Mouse (Mus musculus): Measurements from ENCODE around the gene Rab3gap2. TPM values are rescaled to one million over a fixed set of nuclear protein-coding genes. Genes with fewer than 3 reads are reported as not detected.

Rab3gap2 gene
- polyA plus RNA-seq, 1 experiment = 14.5 TPM

DNA sequence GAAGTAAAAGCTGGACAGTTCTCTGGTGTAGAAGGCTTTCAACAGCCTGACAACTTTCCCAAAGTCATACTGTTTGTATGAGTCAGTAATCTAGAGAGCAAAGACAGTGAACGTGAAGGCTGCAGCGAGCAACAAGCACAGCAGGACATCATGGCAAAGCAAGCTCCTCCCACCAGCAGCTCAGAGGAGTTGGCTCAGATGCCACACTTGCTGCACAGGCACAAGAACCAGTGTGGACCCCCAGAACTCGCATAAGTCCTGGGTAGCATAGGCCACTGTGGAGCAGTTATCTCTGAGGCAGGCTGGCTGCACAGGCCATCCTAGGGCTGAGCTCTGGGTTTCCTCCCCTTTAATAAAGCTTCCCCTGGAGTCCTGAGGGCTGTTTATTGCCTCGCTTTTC, 87.4 kb downstream of the Rab3gap2 start:
- no peak overlapping the region for H3K4me3 ChIP-seq (ENCODE audit: insufficient read depth, low read depth, low read length)
- no peak for DNase-seq
- no peak for TF ChIP-seq CTCF (conservative IDR thresholded peaks at IDR 0.05; ENCODE audit: insufficient read depth, insufficient read length, low read depth, low read length)
- TF ChIP-seq POLR2A (IDR thresholded peaks at IDR 0.05; ENCODE audit: low read depth, low read length) = no peak
- H3K27me3 ChIP-seq (replicated peaks; ENCODE audit: control insufficient read depth, insufficient read depth, low read length) = no peaks in the 10 kb centered on the region
- 90% methylated on average over 4 of the region's 4 CpGs for WGBS
- H3K27ac ChIP-seq (ENCODE audit: insufficient read depth, low read depth, low read length) = no peak overlapping the region
- H3K36me3 ChIP-seq (ENCODE audit: control insufficient read depth, insufficient read depth, low read length) = peaks cover 3% of the 10 kb centered on the region; the same call in 1 of the 2 replicates
- no peaks in the 10 kb centered on the region for H3K4me1 ChIP-seq (ENCODE audit: control insufficient read depth, insufficient read depth, low read length)

DNA sequence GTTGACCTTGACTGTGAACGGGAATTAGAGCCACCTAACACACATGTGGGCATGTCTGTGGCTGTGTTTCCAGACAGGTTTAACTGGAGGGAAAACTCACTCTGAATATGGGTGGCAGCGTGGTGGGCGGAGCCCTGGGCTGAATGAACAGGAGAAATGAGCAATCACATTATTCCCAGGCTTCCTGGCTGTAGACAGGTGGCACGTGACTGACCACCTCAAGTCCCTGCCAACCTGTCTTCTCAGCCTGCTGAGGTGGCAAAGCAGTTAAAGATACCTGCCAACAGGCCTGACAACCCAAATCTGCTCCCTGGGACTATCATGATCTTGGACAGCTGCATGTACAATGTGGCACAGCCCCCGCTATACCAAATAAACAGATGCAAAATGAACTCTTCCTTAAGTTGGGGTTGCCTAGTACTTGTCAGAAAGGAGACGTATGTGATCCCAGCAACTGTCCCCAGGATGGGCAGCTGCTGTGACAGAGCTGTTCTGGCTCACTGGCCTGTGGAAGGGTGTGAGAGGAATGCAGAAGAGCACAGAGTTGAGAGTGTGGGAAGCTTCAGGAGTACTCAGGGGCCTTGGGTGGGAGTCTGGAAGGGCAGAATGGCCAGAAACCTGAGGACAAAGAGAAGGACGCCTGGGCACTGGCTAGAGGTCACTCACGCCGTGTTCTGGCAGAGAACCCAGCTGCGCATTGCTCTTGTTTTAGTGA, 88.9 kb downstream of the Rab3gap2 start:
- H3K36me3 ChIP-seq (ENCODE audit: control insufficient read depth, insufficient read depth, low read length) = peaks cover 3% of the 10 kb centered on the region; the same call in 1 of the 2 replicates
- no peaks in the 10 kb centered on the region for H3K27me3 ChIP-seq (replicated peaks; ENCODE audit: control insufficient read depth, insufficient read depth, low read length)
- H3K4me3 ChIP-seq (ENCODE audit: insufficient read depth, low read depth, low read length) = no peak overlapping the region
- TF ChIP-seq CTCF (conservative IDR thresholded peaks at IDR 0.05; ENCODE audit: insufficient read depth, insufficient read length, low read depth, low read length) (no peak), POLR2A (IDR thresholded peaks at IDR 0.05; ENCODE audit: low read depth, low read length) (no peak)
- peak; percentile 38 for DNase-seq
- 77% methylated on average over 10 of the region's 10 CpGs for WGBS
- no peaks in the 10 kb centered on the region for H3K4me1 ChIP-seq (ENCODE audit: control insufficient read depth, insufficient read depth, low read length)
- no peak overlapping the region for H3K27ac ChIP-seq (ENCODE audit: insufficient read depth, low read depth, low read length)

DNA sequence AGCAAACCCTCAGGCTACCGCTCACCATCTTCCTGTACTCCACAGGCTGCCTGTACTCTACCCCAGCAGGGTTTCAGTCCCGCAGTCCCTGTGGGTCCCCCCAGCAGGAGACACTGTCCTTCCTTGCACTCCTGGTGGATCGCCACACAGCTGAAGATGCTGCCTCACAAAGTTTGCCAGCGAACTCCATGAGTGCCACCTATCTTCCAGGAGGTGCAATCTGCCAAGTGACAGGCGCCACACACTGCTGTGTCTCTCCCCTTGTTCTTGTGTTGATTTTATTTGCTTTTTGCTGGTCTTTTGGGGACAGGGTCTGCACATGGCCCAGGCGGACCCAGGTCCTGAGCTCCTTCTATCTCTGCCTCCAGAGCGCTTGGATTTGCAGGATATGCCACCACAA, 92.9 kb downstream of the Rab3gap2 start:
- Histone ChIP-seq H3K4me1 (ENCODE audit: control insufficient read depth, insufficient read depth, low read length) (no peaks in the 10 kb centered on the region), H3K4me3 (ENCODE audit: insufficient read depth, low read depth, low read length) (no peak overlapping the region), H3K36me3 (ENCODE audit: control insufficient read depth, insufficient read depth, low read length) (peaks cover 3% of the 10 kb centered on the region; the same call in 1 of the 2 replicates), H3K27ac (ENCODE audit: insufficient read depth, low read depth, low read length) (no peak overlapping the region), H3K27me3 (replicated peaks; ENCODE audit: control insufficient read depth, insufficient read depth, low read length) (no peaks in the 10 kb centered on the region)
- TF ChIP-seq CTCF (conservative IDR thresholded peaks at IDR 0.05; ENCODE audit: insufficient read depth, insufficient read length, low read depth, low read length) (no peak), POLR2A (IDR thresholded peaks at IDR 0.05; ENCODE audit: low read depth, low read length) (no peak)
- DNase-seq = no peak
- 95% methylated on average over 7 of the region's 7 CpGs for WGBS

DNA sequence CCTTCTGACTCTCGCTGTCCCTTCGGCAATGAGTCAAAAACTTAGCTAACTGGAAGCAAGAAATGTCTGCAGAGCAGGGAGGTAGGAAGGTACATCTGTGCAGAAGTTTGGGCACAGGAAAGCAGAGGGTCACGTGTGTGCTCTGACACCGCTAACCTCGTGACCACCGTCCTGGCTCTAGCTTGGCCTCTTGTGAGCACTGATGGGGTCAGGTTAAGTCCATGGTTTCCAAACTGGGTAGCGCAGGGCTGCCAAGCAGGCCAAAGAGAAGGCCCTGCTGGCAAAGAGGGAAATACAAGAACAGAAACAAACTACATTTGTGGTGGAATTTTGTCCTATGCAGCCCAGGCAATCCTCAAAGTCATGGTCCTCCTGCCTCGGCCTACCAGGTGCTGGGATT, 94.6 kb downstream of the Rab3gap2 start:
- 89% methylated on average over 8 of the region's 8 CpGs for WGBS
- no peak overlapping the region for H3K27ac ChIP-seq (ENCODE audit: insufficient read depth, low read depth, low read length)
- H3K4me1 ChIP-seq (ENCODE audit: control insufficient read depth, insufficient read depth, low read length) = no peaks in the 10 kb centered on the region
- H3K27me3 ChIP-seq (replicated peaks; ENCODE audit: control insufficient read depth, insufficient read depth, low read length) = no peaks in the 10 kb centered on the region
- TF ChIP-seq CTCF (conservative IDR thresholded peaks at IDR 0.05; ENCODE audit: insufficient read depth, insufficient read length, low read depth, low read length) = no peak
- TF ChIP-seq POLR2A (IDR thresholded peaks at IDR 0.05; ENCODE audit: low read depth, low read length) = no peak
- peak; percentile 23 for DNase-seq
- H3K4me3 ChIP-seq (ENCODE audit: insufficient read depth, low read depth, low read length) = no peak overlapping the region
- H3K36me3 ChIP-seq (ENCODE audit: control insufficient read depth, insufficient read depth, low read length) = peaks cover 3% of the 10 kb centered on the region; the same call in 1 of the 2 replicates

DNA sequence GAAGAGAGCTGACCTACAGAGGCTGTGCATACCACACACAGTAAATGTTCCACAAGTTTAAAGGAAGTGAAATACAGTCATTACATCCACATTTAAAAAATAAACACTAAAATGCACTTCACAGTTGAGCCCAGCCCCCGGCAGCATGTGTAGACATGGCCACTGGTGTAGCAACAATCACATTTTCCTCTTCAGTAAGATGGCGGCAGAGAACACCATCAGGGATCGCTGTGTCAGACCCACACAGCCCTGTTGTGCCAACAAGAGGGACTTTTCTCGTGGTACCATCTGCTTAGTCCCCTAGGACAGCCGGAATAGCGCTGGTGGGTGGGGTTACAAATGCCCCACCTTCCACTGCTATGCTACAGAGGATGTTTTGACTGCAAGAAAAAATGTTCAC, 98.9 kb downstream of the Rab3gap2 start:
- no peaks in the 10 kb centered on the region for H3K4me1 ChIP-seq (ENCODE audit: control insufficient read depth, insufficient read depth, low read length)
- DNase-seq = no peak
- TF ChIP-seq POLR2A (IDR thresholded peaks at IDR 0.05; ENCODE audit: low read depth, low read length) (no peak), CTCF (conservative IDR thresholded peaks at IDR 0.05; ENCODE audit: insufficient read depth, insufficient read length, low read depth, low read length) (no peak)
- WGBS = 96% methylated on average over 6 of the region's 6 CpGs
- no peak overlapping the region for H3K4me3 ChIP-seq (ENCODE audit: insufficient read depth, low read depth, low read length)
- H3K27ac ChIP-seq (ENCODE audit: insufficient read depth, low read depth, low read length) = no peak overlapping the region
- H3K36me3 ChIP-seq (ENCODE audit: control insufficient read depth, insufficient read depth, low read length) = no peaks in the 10 kb centered on the region; the same call in 1 of the 2 replicates
- H3K27me3 ChIP-seq (replicated peaks; ENCODE audit: control insufficient read depth, insufficient read depth, low read length) = no peaks in the 10 kb centered on the region

DNA sequence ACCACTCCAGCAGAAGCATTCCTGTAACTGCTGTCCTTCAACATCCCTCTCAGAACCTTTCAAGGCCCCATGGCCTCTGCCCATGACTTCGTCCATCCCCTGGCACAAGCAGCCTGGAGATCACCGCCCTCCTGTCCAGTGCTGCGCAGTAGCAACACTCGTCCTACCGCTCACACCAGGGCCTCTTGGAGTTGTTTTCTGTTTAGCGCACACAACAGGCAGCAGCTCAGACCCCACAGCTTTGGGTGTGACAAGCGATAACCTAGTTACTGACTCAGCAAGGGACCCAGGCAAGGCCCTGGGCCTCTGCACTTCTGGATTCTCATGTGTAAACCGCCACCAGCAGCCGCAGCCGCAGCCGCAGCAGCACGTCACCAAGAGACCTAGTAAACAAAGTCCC, 102.9 kb downstream of the Rab3gap2 start:
- 97% methylated on average over 12 of the region's 12 CpGs for WGBS
- TF ChIP-seq CTCF (conservative IDR thresholded peaks at IDR 0.05; ENCODE audit: insufficient read depth, insufficient read length, low read depth, low read length) = no peak
- TF ChIP-seq POLR2A (IDR thresholded peaks at IDR 0.05; ENCODE audit: low read depth, low read length) = no peak
- no peaks in the 10 kb centered on the region for H3K27me3 ChIP-seq (replicated peaks; ENCODE audit: control insufficient read depth, insufficient read depth, low read length)
- no peak overlapping the region for H3K4me3 ChIP-seq (ENCODE audit: insufficient read depth, low read depth, low read length)
- no peak overlapping the region for H3K27ac ChIP-seq (ENCODE audit: insufficient read depth, low read depth, low read length)
- H3K36me3 ChIP-seq (ENCODE audit: control insufficient read depth, insufficient read depth, low read length) = no peaks in the 10 kb centered on the region; the same call in none of the 2 replicates
- no peak for DNase-seq
- H3K4me1 ChIP-seq (ENCODE audit: control insufficient read depth, insufficient read depth, low read length) = no peaks in the 10 kb centered on the region

DNA sequence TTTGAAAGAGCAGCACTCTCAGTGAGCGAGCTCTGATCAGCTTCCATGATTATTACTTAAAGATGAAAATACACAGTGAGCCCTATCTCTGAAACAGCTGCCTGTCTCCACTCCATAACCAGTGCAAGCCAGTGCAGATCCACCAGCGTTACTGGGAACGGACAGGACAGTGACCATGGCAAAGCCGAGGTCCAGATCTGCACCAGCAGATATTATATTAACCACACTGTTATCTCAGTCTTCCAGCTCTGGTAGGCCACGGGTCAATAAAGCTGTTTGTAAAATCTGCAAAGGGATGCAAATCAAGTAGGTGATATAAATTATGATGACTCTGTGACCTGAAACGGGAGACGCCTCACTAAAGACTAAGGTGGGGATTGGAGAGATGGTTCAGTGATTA, 103.7 kb downstream of the Rab3gap2 start:
- WGBS = 84% methylated on average over 7 of the region's 7 CpGs
- no peak overlapping the region for H3K4me3 ChIP-seq (ENCODE audit: insufficient read depth, low read depth, low read length)
- H3K4me1 ChIP-seq (ENCODE audit: control insufficient read depth, insufficient read depth, low read length) = no peaks in the 10 kb centered on the region
- H3K27ac ChIP-seq (ENCODE audit: insufficient read depth, low read depth, low read length) = no peak overlapping the region
- H3K36me3 ChIP-seq (ENCODE audit: control insufficient read depth, insufficient read depth, low read length) = no peaks in the 10 kb centered on the region; the same call in none of the 2 replicates
- no peaks in the 10 kb centered on the region for H3K27me3 ChIP-seq (replicated peaks; ENCODE audit: control insufficient read depth, insufficient read depth, low read length)
- TF ChIP-seq POLR2A (IDR thresholded peaks at IDR 0.05; ENCODE audit: low read depth, low read length) (no peak), CTCF (conservative IDR thresholded peaks at IDR 0.05; ENCODE audit: insufficient read depth, insufficient read length, low read depth, low read length) (no peak)
- DNase-seq = no peak
